ENCODE assay signal across 8 mouse cellular contexts in genomic region chr13:98316140-98316479, GRCm38 (mm10). TPM values are rescaled to one million over a fixed set of nuclear protein-coding genes. Genes with fewer than 3 reads are reported as not detected.
DNase-seq lines count a peak whose midpoint lies in the region; ATAC-seq lines count a peak whose summit lies in the region.

No protein-coding gene starts in this region.

- H3K4me3 ChIP-seq in lung, embryonic 15.5 days: peak overlapping the region; percentile 94
- peak overlapping the region; percentile 100 for H3K4me3 ChIP-seq in embryonic facial prominence, embryonic 12.5 days
- peak overlapping the region; percentile 99 for H3K4me3 ChIP-seq in intestine, embryonic 16.5 days (ENCODE audit: low read length)
- peak overlapping the region; percentile 96 for H3K4me3 ChIP-seq in neural tube, embryonic 14.5 days (ENCODE audit: low read depth, low read length)

- H3K9me3 ChIP-seq in lung, embryonic 15.5 days: no peaks in the 10 kb centered on the region
- H3K9me3 ChIP-seq in embryonic facial prominence, embryonic 12.5 days: no peaks in the 10 kb centered on the region
- H3K9me3 ChIP-seq in intestine, embryonic 16.5 days (ENCODE audit: control insufficient read depth, low read length): no peaks in the 10 kb centered on the region
- no peaks in the 10 kb centered on the region for H3K9me3 ChIP-seq in neural tube, embryonic 14.5 days (ENCODE audit: control insufficient read depth, low read length)

- H3K27ac ChIP-seq in lung, embryonic 15.5 days: peak overlapping the region; percentile 87
- H3K27ac ChIP-seq in embryonic facial prominence, embryonic 12.5 days: peak overlapping the region; percentile 94
- H3K27ac ChIP-seq in intestine, embryonic 16.5 days (ENCODE audit: low read length): peak overlapping the region; percentile 89
- H3K27ac ChIP-seq in neural tube, embryonic 14.5 days (ENCODE audit: low read depth, low read length): peak overlapping the region; percentile 87

- no peak for DNase-seq in lung, postnatal 25 days (ENCODE audit: low spot score)
- no peak for DNase-seq in right cerebral cortex, postnatal 10 days (ENCODE audit: low spot score in 2 of 2)
- DNase-seq in adrenal gland, adult (ENCODE audit: inconsistent age in 2 of 2, low spot score in 1 of 2): no peak
- no peak for DNase-seq in right cerebral cortex, postnatal 36 days (ENCODE audit: low spot score in 2 of 2)

- WGBS in lung, embryonic 15.5 days: under 1% methylated on average over 17 of the region's 17 CpGs
- under 1% methylated on average over 17 of the region's 17 CpGs for WGBS in embryonic facial prominence, embryonic 12.5 days
- WGBS in intestine, embryonic 16.5 days: under 1% methylated on average over 17 of the region's 17 CpGs
- 0% methylated on average over 17 of the region's 17 CpGs for WGBS in neural tube, embryonic 14.5 days

- ATAC-seq in lung, embryonic 15.5 days (ENCODE audit: borderline replicate concordance, extremely low read depth, low FRiP score, low TSS enrichment): no peak
- no peak for ATAC-seq in embryonic facial prominence, embryonic 12.5 days (ENCODE audit: insufficient number of reproducible peaks, insufficient read depth, low FRiP score, low TSS enrichment)
- ATAC-seq in intestine, embryonic 16.5 days: no peak
- ATAC-seq in neural tube, embryonic 14.5 days (ENCODE audit: low read depth): no peak

- H3K4me1 ChIP-seq in lung, embryonic 15.5 days: peaks cover 14% of the 10 kb centered on the region
- H3K4me1 ChIP-seq in embryonic facial prominence, embryonic 12.5 days: peaks cover 9% of the 10 kb centered on the region
- peaks cover 9% of the 10 kb centered on the region; the same call in 1 of the 2 replicates for H3K4me1 ChIP-seq in intestine, embryonic 16.5 days (ENCODE audit: control insufficient read depth, insufficient read depth, low read length)
- peaks cover 16% of the 10 kb centered on the region for H3K4me1 ChIP-seq in neural tube, embryonic 14.5 days (ENCODE audit: control insufficient read depth, insufficient read depth, low read length)

- peak overlapping the region; percentile 60 for H3K4me2 ChIP-seq in lung, embryonic 15.5 days
- peak overlapping the region; percentile 62 for H3K4me2 ChIP-seq in embryonic facial prominence, embryonic 12.5 days (replicated peaks)
- H3K4me2 ChIP-seq in intestine, embryonic 16.5 days (ENCODE audit: low read depth, low read length): peak overlapping the region; percentile 75
- H3K4me2 ChIP-seq in neural tube, embryonic 14.5 days (ENCODE audit: low read depth, low read length): peak overlapping the region; percentile 52

- H3K27me3 ChIP-seq in lung, embryonic 15.5 days: no peaks in the 10 kb centered on the region
- no peaks in the 10 kb centered on the region for H3K27me3 ChIP-seq in embryonic facial prominence, embryonic 12.5 days
- H3K27me3 ChIP-seq in intestine, embryonic 16.5 days (replicated peaks; ENCODE audit: control insufficient read depth, insufficient read depth, low read length): no peaks in the 10 kb centered on the region
- 0 out of 2 replicates have a peak, but pooled peaks cover 2% of the 10 kb centered on the region for H3K27me3 ChIP-seq in neural tube, embryonic 14.5 days (ENCODE audit: control insufficient read depth, insufficient read depth, low read length)

- H3K9ac ChIP-seq in lung, embryonic 15.5 days: peak overlapping the region; percentile 98
- H3K9ac ChIP-seq in embryonic facial prominence, embryonic 12.5 days: peak overlapping the region; percentile 98
- peak overlapping the region; percentile 99 for H3K9ac ChIP-seq in intestine, embryonic 16.5 days (ENCODE audit: low read depth, low read length)
- peak overlapping the region; percentile 93 for H3K9ac ChIP-seq in neural tube, embryonic 14.5 days (replicated peaks; ENCODE audit: low read depth, low read length)

- H3K36me3 ChIP-seq in lung, embryonic 15.5 days: peaks cover 24% of the 10 kb centered on the region
- peaks cover 22% of the 10 kb centered on the region for H3K36me3 ChIP-seq in embryonic facial prominence, embryonic 12.5 days
- no peaks in the 10 kb centered on the region for H3K36me3 ChIP-seq in intestine, embryonic 16.5 days (ENCODE audit: control insufficient read depth, insufficient read depth, low read length)
- H3K36me3 ChIP-seq in neural tube, embryonic 14.5 days (ENCODE audit: control insufficient read depth, insufficient read depth, low read length): peaks cover 23% of the 10 kb centered on the region

RNA-seq across cellular contexts. Expression of gene Btf3, which starts 0.7 kb away (rescaled TPM):
- 652 and 689 TPM in 2 replicates for polyA plus RNA-seq in lung, embryonic 15.5 days (2015; fragmentation: Nextera tagmentation; extraction: Ambion mirVana)
- polyA plus RNA-seq in embryonic facial prominence, embryonic 12.5 days (2016; fragmentation: Nextera tagmentation; extraction: Ambion mirVana): 731 and 771 TPM in 2 replicates
- polyA plus RNA-seq in intestine, embryonic 16.5 days (2015; fragmentation: Nextera tagmentation; extraction: Ambion mirVana): 549 and 610 TPM in 2 replicates
- polyA plus RNA-seq in neural tube, embryonic 14.5 days (2014; fragmentation: Nextera tagmentation; extraction: Ambion mirVana): 513 and 544 TPM in 2 replicates

RNA-seq across cellular contexts. Expression of gene Gm21976, which starts 36.4 kb away (rescaled TPM):
- polyA plus RNA-seq in lung, embryonic 15.5 days (2015; fragmentation: Nextera tagmentation; extraction: Ambion mirVana): not detected in 2 replicates
- not detected in 2 replicates for polyA plus RNA-seq in embryonic facial prominence, embryonic 12.5 days (2016; fragmentation: Nextera tagmentation; extraction: Ambion mirVana)
- polyA plus RNA-seq in intestine, embryonic 16.5 days (2015; fragmentation: Nextera tagmentation; extraction: Ambion mirVana): not detected in 2 replicates
- polyA plus RNA-seq in neural tube, embryonic 14.5 days (2014; fragmentation: Nextera tagmentation; extraction: Ambion mirVana): not detected in 2 replicates

RNA-seq across cellular contexts. Expression of gene Foxd1, which starts 37.9 kb away (rescaled TPM):
- 0.04 and 0.06 TPM in 2 replicates for polyA plus RNA-seq in lung, embryonic 15.5 days (2015; fragmentation: Nextera tagmentation; extraction: Ambion mirVana)
- 9.5 and 9.9 TPM in 2 replicates for polyA plus RNA-seq in embryonic facial prominence, embryonic 12.5 days (2016; fragmentation: Nextera tagmentation; extraction: Ambion mirVana)
- polyA plus RNA-seq in intestine, embryonic 16.5 days (2015; fragmentation: Nextera tagmentation; extraction: Ambion mirVana): 0.02 TPM in 1 of 2 replicates, not detected in the other
- polyA plus RNA-seq in neural tube, embryonic 14.5 days (2014; fragmentation: Nextera tagmentation; extraction: Ambion mirVana): 0.12 and 0.76 TPM in 2 replicates

RNA-seq across cellular contexts. Expression of gene Ankra2, which starts 53.2 kb away (rescaled TPM):
- polyA plus RNA-seq in lung, embryonic 15.5 days (2015; fragmentation: Nextera tagmentation; extraction: Ambion mirVana): 18.0 and 18.8 TPM in 2 replicates
- 24.7 and 25.8 TPM in 2 replicates for polyA plus RNA-seq in embryonic facial prominence, embryonic 12.5 days (2016; fragmentation: Nextera tagmentation; extraction: Ambion mirVana)
- polyA plus RNA-seq in intestine, embryonic 16.5 days (2015; fragmentation: Nextera tagmentation; extraction: Ambion mirVana): 17.2 and 17.8 TPM in 2 replicates
- 83.6 and 96.9 TPM in 2 replicates for polyA plus RNA-seq in neural tube, embryonic 14.5 days (2014; fragmentation: Nextera tagmentation; extraction: Ambion mirVana)

RNA-seq across cellular contexts. Expression of gene Utp15, which starts 53.3 kb away (rescaled TPM):
- polyA plus RNA-seq in lung, embryonic 15.5 days (2015; fragmentation: Nextera tagmentation; extraction: Ambion mirVana): 32.6 and 33.0 TPM in 2 replicates
- 42.2 and 43.2 TPM in 2 replicates for polyA plus RNA-seq in embryonic facial prominence, embryonic 12.5 days (2016; fragmentation: Nextera tagmentation; extraction: Ambion mirVana)
- polyA plus RNA-seq in intestine, embryonic 16.5 days (2015; fragmentation: Nextera tagmentation; extraction: Ambion mirVana): 29.7 and 30.8 TPM in 2 replicates
- polyA plus RNA-seq in neural tube, embryonic 14.5 days (2014; fragmentation: Nextera tagmentation; extraction: Ambion mirVana): 32.1 and 34.4 TPM in 2 replicates
